Mouse (Mus musculus) megakaryocyte, embryonic 14.5 days (primary cell): Measurements from ENCODE around the gene Stra6. TPM values are rescaled to one million over a fixed set of nuclear protein-coding genes. Genes with fewer than 3 reads are reported as not detected.

Source experiments
- H3K27me3 ChIP-seq: replicated peaks from 2 replicates; pipeline ENCODE3; 2012; ENCODE audit warnings: inconsistent platforms
- H3K36me3 ChIP-seq: replicated peaks from 2 replicates; pipeline ENCODE3; 2012; ENCODE audit warnings: low read length, inconsistent platforms, mixed read lengths
- H3K4me1 ChIP-seq: 2 replicates; pipeline ENCODE4 v1.6.1; 2012; ENCODE audit warnings: inconsistent platforms
- H3K4me3 ChIP-seq: replicated peaks from 2 replicates; pipeline ENCODE3; 2012; ENCODE audit warnings: moderate library complexity, mild to moderate bottlenecking, inconsistent platforms
- H3K9me3 ChIP-seq: 2 replicates; pipeline ENCODE4 v1.6.1; 2012; ENCODE audit warnings: inconsistent platforms
- FLI1 ChIP-seq: IDR thresholded peaks from 2 replicates; pipeline ENCODE4 v1.6.1; 2012; ENCODE audit warnings: low read length, inconsistent platforms, mixed read lengths
- GATA1 ChIP-seq: IDR thresholded peaks from 3 replicates; pipeline ENCODE4 v1.6.1; 2012; ENCODE audit warnings: mixed read lengths, low read length, inconsistent platforms, borderline replicate concordance
- polyA plus RNA-seq: library from polyadenylated mRNA; stranded (reverse); fragments of >175 nt; gene quantifications from 2 replicates; pipeline ENCODE4 v1.2.3, GENCODE M21; 2012; ENCODE audit warnings: low replicate concordance; ENCODE audit not compliant: insufficient read depth

Gene Stra6
- polyA plus RNA-seq, 1 experiment: not detected

GRCm38 (mm10) chr9:58091623-58092425, 28.2 kb downstream of the Stra6 start:
- Histone ChIP-seq H3K27me3 (peaks cover 88% of the 10 kb centered on the region), H3K4me3 (no peak overlapping the region), H3K4me1 (no peaks in the 10 kb centered on the region), H3K9me3 (no peaks in the 10 kb centered on the region), H3K36me3 (no peaks in the 10 kb centered on the region)
- no peak for TF ChIP-seq FLI1
- TF ChIP-seq GATA1: no peak

GRCm38 (mm10) chr9:58092581-58093269, 29.1 kb downstream of the Stra6 start:
- no peaks in the 10 kb centered on the region for H3K36me3 ChIP-seq
- no peaks in the 10 kb centered on the region for H3K4me1 ChIP-seq
- H3K27me3 ChIP-seq: peaks cover 88% of the 10 kb centered on the region
- no peaks in the 10 kb centered on the region for H3K9me3 ChIP-seq
- no peak for TF ChIP-seq GATA1
- TF ChIP-seq FLI1: no peak
- no peak overlapping the region for H3K4me3 ChIP-seq

- Histone ChIP-seq H3K27me3 (peaks cover 88% of the 10 kb centered on the region), H3K9me3 (no peaks in the 10 kb centered on the region), H3K4me3 (no peak overlapping the region), H3K36me3 (no peaks in the 10 kb centered on the region), H3K4me1 (no peaks in the 10 kb centered on the region)
- no peak for TF ChIP-seq FLI1
- no peak for TF ChIP-seq GATA1
Observed at GRCm38 (mm10) chr9:58093776-58094175, 30.2 kb downstream of the Stra6 start.

- H3K4me1 ChIP-seq: no peaks in the 10 kb centered on the region
- peaks cover 87% of the 10 kb centered on the region for H3K27me3 ChIP-seq
- no peaks in the 10 kb centered on the region for H3K36me3 ChIP-seq
- no peaks in the 10 kb centered on the region for H3K9me3 ChIP-seq
- TF ChIP-seq GATA1 (no peak), FLI1 (no peak)
- no peak overlapping the region for H3K4me3 ChIP-seq
Observed at GRCm38 (mm10) chr9:58095977-58096376, 32.4 kb downstream of the Stra6 start.

GRCm38 (mm10) chr9:58096629-58097301, 33.2 kb downstream of the Stra6 start:
- Histone ChIP-seq H3K4me1 (no peaks in the 10 kb centered on the region), H3K27me3 (peaks cover 87% of the 10 kb centered on the region), H3K4me3 (no peak overlapping the region), H3K36me3 (no peaks in the 10 kb centered on the region), H3K9me3 (no peaks in the 10 kb centered on the region)
- TF ChIP-seq FLI1: no peak
- TF ChIP-seq GATA1: no peak

GRCm38 (mm10) chr9:58099836-58100565, 36.4 kb downstream of the Stra6 start:
- Histone ChIP-seq H3K36me3 (no peaks in the 10 kb centered on the region), H3K9me3 (no peaks in the 10 kb centered on the region), H3K4me3 (no peak overlapping the region), H3K4me1 (no peaks in the 10 kb centered on the region), H3K27me3 (peaks cover 89% of the 10 kb centered on the region)
- no peak for TF ChIP-seq FLI1
- TF ChIP-seq GATA1: no peak

- Histone ChIP-seq H3K4me1 (no peaks in the 10 kb centered on the region), H3K4me3 (no peak overlapping the region), H3K27me3 (peaks cover 95% of the 10 kb centered on the region), H3K9me3 (no peaks in the 10 kb centered on the region), H3K36me3 (no peaks in the 10 kb centered on the region)
- no peak for TF ChIP-seq GATA1
- TF ChIP-seq FLI1: no peak
Observed at GRCm38 (mm10) chr9:58102013-58102412, 38.4 kb downstream of the Stra6 start.

GRCm38 (mm10) chr9:58103647-58104046, 40.1 kb downstream of the Stra6 start:
- Histone ChIP-seq H3K36me3 (no peaks in the 10 kb centered on the region), H3K27me3 (peaks cover 89% of the 10 kb centered on the region), H3K9me3 (no peaks in the 10 kb centered on the region), H3K4me1 (no peaks in the 10 kb centered on the region), H3K4me3 (no peak overlapping the region)
- TF ChIP-seq FLI1 (no peak), GATA1 (no peak)

GRCm38 (mm10) chr9:58105595-58106169, 42.1 kb downstream of the Stra6 start:
- TF ChIP-seq FLI1 (no peak), GATA1 (no peak)
- peaks cover 88% of the 10 kb centered on the region for H3K27me3 ChIP-seq
- no peaks in the 10 kb centered on the region for H3K4me1 ChIP-seq
- no peaks in the 10 kb centered on the region for H3K36me3 ChIP-seq
- no peaks in the 10 kb centered on the region for H3K9me3 ChIP-seq
- no peak overlapping the region for H3K4me3 ChIP-seq
